Mouse (Mus musculus) MEL (cell line): ENCODE measurements at regions not wholly inside any gene's neighbourhood (a gene's known extent, or its start where the extent isn't known, plus 50 kb on each side); places are given as distances from the start of the nearest gene placed in this dataset.

ENCODE experiments used
- CTCF ChIP-seq, 3 experiments: IDR thresholded peaks in 2 of 3; conservative IDR thresholded peaks in 1 of 3; 2 replicates each; pipeline ENCODE4 v1.5.1; 2011 to 2012; ENCODE audit warnings: low read length in 3 of 3, low read depth in 2 of 3, mild to moderate bottlenecking in 2 of 3, improper control_type of control experiment in 1 of 3, inconsistent platforms in 1 of 3, mixed read lengths in 1 of 3, moderate library complexity in 1 of 3; ENCODE audit not compliant: control insufficient read depth in 1 of 3, insufficient read depth in 1 of 3, poor library complexity in 1 of 3, severe bottlenecking in 1 of 3
- EP300 ChIP-seq, 2 experiments: IDR thresholded peaks; 2 replicates each; pipeline ENCODE4 v1.6.1; 2011; ENCODE audit warnings: improper control_type of control experiment in 2 of 2, low read length in 2 of 2, low read depth in 1 of 2, mild to moderate bottlenecking in 1 of 2
- ETS1 ChIP-seq: IDR thresholded peaks from 2 replicates; pipeline ENCODE4 v1.6.1; 2012; ENCODE audit warnings: low read depth, mild to moderate bottlenecking, inconsistent platforms, low read length, improper control_type of control experiment, moderate library complexity
- GABPA ChIP-seq: IDR thresholded peaks from 2 replicates; pipeline ENCODE4 v1.6.1; 2012; ENCODE audit warnings: low read depth, mild to moderate bottlenecking, inconsistent platforms, low read length, improper control_type of control experiment, moderate library complexity
- GATA1 ChIP-seq: IDR thresholded peaks from 2 replicates; pipeline ENCODE4 v1.6.1; 2011; ENCODE audit warnings: low read depth, low read length, improper control_type of control experiment
- MAZ ChIP-seq: IDR thresholded peaks from 2 replicates; pipeline ENCODE4 v1.6.1; 2012; ENCODE audit warnings: low read depth, mild to moderate bottlenecking, inconsistent platforms, low read length, improper control_type of control experiment
- MYC ChIP-seq: IDR thresholded peaks from 2 replicates; pipeline ENCODE4 v1.6.1; 2011; ENCODE audit warnings: low read depth, mild to moderate bottlenecking, low read length, improper control_type of control experiment, moderate library complexity
- POLR2A ChIP-seq, 2 experiments: IDR thresholded peaks; 2 replicates each; pipeline ENCODE4 v1.6.1; 2011 to 2012; ENCODE audit warnings: low read length in 2 of 2, mild to moderate bottlenecking in 2 of 2, control low read depth in 1 of 2, improper control_type of control experiment in 1 of 2, low read depth in 1 of 2, moderate library complexity in 1 of 2; ENCODE audit not compliant: control insufficient read depth in 1 of 2, insufficient read depth in 1 of 2, poor library complexity in 1 of 2
- SMC3 ChIP-seq: IDR thresholded peaks from 2 replicates; pipeline ENCODE4 v1.6.1; 2011; ENCODE audit warnings: low read depth, low read length, improper control_type of control experiment
- TBP ChIP-seq: IDR thresholded peaks from 2 replicates; pipeline ENCODE4 v1.8.0; 2011; ENCODE audit warnings: low read depth, low read length, improper control_type of control experiment
- TCF12 ChIP-seq: IDR thresholded peaks from 2 replicates; pipeline ENCODE4 v1.6.1; 2014; ENCODE audit warnings: low read depth, mild to moderate bottlenecking, inconsistent platforms, low read length, improper control_type of control experiment, moderate library complexity
- USF1 ChIP-seq: IDR thresholded peaks from 2 replicates; pipeline ENCODE4 v1.6.1; 2014; ENCODE audit warnings: low read depth, mild to moderate bottlenecking, inconsistent platforms, low read length, improper control_type of control experiment, moderate library complexity

- TF ChIP-seq CTCF (IDR thresholded peaks at IDR 0.05 in 2 of 3, conservative IDR thresholded peaks at IDR 0.05 in 1 of 3; ENCODE audit: control insufficient read depth in 1 of 3, insufficient read depth in 1 of 3, low read depth in 2 of 3, low read length in 3 of 3, poor library complexity in 1 of 3, severe bottlenecking in 1 of 3): no peak
- TF ChIP-seq ETS1: no peak
- TF ChIP-seq TBP: no peak
- no peak for TF ChIP-seq SMC3
- TF ChIP-seq MAZ: no peak
- no peak for TF ChIP-seq POLR2A (IDR thresholded peaks at IDR 0.05; ENCODE audit: control insufficient read depth in 1 of 2, insufficient read depth in 1 of 2, low read depth in 1 of 2, low read length in 2 of 2, poor library complexity in 1 of 2)
- no peak for TF ChIP-seq EP300 (IDR thresholded peaks at IDR 0.05; ENCODE audit: low read depth in 1 of 2, low read length in 2 of 2)
- no peak for TF ChIP-seq MYC
- no peak for TF ChIP-seq GABPA
- no peak for TF ChIP-seq GATA1
- TF ChIP-seq USF1: no peak
- TF ChIP-seq TCF12: no peak
These were observed 214.8 kb upstream of the Id4 start for GRCm38 (mm10) chr13:48046201-48046750.
